Mouse (Mus musculus) heart, adult 2 months (tissue): ENCODE data around the gene Nfic.

Experiments
- CTCF ChIP-seq: fragments of 200-600 bp; IDR thresholded peaks from 2 replicates; pipeline ENCODE4 v1.8.1; 2022; ENCODE audit warnings: antibody characterized with exemption, mild to moderate bottlenecking, moderate library complexity
- POLR2A ChIP-seq: fragments of 200-500 bp; IDR thresholded peaks from 2 replicates; pipeline ENCODE4 v1.6.1; 2011; ENCODE audit warnings: mild to moderate bottlenecking, low read depth, low read length, control low read depth; ENCODE audit not compliant: insufficient read depth

GRCm38 (mm10) chr10:81379183-81379553 is 76.3 kb downstream of the Nfic start:
- TF ChIP-seq CTCF (no peak), POLR2A (no peak)
